Mouse (Mus musculus): ENCODE measurements around the gene Gpr84. TPM values are rescaled to one million over a fixed set of nuclear protein-coding genes. Genes with fewer than 3 reads are reported as not detected.

Gpr84 gene
- total RNA-seq, 2 experiments from 2014 or later: not detected

GRCm38 (mm10) chr15:103305792-103306645, 4.4 kb downstream of the Gpr84 start:
- DNase-seq: no peak

- peak; percentile 95 for DNase-seq
These were observed 5.2 kb downstream of the Gpr84 start for GRCm38 (mm10) chr15:103305070-103305678.

- peak; percentile 31 for DNase-seq
These were observed 5.8 kb downstream of the Gpr84 start for GRCm38 (mm10) chr15:103304616-103304969.

- peak; percentile 17 for DNase-seq
These were observed 6.3 kb downstream of the Gpr84 start for GRCm38 (mm10) chr15:103303916-103304615.

DNA sequence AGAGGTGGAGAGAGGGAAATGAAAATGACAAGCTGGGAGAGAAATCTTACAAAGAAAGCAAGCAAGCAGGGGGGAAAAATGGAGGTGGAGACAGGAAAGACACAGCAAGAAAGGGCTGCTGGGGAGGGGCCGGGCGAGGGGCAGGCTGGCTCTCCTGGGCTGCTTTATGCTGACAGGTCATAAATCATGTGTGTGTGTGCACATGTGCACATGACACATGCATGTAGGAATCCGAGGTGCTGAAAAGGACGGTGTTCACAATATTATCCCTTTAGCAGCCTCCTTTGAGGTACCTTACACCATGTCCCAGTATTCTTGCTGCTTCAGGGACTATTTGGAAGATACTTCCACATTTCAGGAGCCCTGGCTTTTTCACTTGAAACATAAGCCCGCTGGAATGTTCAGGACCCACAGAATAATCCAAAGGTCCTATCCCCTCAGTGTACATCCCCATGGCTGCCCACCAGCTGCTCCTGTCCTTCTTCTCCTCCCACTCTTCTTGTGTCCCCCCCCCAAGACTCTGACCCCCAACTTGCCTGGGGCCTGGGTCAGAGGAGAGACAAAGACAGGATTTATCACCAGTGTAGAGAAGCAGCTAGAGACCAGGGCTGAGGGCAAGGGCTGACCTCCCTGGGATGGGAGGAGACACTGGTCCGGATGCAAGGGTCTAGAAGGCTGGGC, 7.9 kb downstream of the Gpr84 start:
- no peak for DNase-seq

DNA sequence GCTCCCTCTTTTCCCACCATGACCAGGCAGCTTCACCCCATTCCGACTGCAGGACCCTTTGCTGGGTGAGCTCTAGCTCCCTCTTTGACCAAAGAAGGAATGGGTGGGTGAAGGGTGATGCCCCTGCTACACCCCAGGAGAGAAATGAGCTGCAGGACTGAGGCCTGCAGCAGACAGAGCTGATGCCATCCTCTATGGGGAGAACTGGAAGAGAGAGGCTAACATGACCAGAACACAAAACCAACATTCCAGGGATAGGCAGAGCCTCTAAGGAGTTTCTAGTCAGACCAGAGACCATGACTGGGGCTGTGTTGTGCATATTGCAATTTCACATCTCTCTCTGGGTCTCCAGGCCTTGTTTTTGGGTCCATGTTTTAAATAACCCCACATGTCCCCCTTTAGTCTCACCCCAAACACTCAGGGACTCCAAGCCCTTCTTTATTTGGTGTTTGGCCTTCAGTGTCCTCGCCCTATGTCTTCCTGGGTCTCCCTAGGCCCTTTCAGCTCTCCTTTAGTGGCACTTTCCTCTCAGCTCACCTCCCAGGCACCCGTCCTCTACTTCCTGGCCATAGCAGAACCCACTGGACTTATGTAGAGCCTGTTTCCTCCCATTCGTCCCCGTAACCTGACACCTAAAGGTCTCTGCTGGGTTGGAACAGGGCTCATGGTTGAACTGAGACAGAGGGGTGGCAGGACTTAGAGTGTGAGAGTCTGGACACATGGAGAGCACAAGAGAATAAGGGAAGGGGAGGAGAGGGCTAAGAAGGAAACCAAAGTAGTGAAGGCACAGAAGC, 8.7 kb downstream of the Gpr84 start:
- DNase-seq: no peak

DNA sequence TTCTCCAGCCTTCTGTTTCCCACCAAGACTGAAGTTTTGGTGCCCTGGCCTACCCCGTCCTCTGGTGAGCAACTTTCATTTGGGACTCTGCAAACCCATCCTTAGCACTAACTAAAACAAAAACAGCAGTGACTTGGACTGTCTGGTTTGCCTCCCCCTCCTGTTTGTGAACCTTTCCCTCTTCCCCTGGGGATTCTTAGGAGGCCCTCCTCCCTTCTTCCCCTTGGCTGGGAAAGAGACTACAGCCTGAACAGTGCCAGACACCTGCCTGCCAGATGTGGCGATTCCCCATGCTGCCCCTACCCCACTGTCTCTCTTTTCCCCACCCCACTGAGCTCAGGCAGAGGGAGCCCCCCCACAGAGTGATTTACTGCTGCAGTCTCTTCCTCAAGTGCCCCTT, 9.4 kb downstream of the Gpr84 start:
- no peak for DNase-seq

GRCm38 (mm10) chr15:103300560-103300959, 9.9 kb downstream of the Gpr84 start:
- no peak for DNase-seq

DNA sequence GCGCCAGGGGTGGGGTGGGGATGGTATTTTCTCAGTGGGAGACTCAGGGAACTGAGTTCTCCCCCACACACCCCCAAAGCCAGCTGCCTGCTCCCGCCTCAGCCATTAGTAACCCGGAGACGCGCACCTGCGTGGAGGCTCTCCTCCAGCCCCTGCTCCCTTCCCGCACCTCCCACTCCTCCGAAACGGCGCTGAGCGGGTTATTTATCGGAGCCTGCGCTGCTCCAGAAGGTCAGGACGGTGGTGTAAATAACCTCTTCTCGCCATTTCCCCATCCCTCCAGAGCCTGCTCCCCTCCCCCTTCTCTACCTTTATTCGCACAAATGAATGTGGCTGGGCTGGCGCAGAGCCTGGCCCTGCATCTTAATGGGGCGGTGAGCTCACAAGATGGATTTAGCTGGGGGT, 10.3 kb downstream of the Gpr84 start:
- peak; percentile 51 for DNase-seq

- DNase-seq: no peak
These were observed 10.8 kb downstream of the Gpr84 start for GRCm38 (mm10) chr15:103299644-103300043.

GRCm38 (mm10) chr15:103298861-103299616, 11.4 kb downstream of the Gpr84 start:
- DNase-seq: no peak

DNA sequence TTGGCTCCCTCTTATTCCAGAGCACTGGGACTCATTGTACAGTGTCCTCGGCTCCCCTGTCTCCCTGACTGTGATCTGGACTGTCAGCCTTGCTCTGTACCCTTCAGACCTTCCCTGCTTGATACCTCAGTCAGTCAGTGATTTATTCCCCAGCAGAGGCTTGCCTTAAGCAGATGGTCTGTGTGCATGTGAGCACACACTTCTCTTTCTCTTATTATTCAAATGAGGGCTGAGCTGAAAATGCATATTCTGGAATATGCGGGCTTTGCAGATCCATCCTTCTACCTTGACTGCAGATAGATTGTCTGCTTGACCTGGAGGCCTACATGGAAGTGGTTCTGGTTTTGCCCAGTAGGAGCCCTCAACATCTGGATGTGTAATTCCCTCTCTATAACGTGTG, 12.4 kb downstream of the Gpr84 start:
- DNase-seq: no peak

DNA sequence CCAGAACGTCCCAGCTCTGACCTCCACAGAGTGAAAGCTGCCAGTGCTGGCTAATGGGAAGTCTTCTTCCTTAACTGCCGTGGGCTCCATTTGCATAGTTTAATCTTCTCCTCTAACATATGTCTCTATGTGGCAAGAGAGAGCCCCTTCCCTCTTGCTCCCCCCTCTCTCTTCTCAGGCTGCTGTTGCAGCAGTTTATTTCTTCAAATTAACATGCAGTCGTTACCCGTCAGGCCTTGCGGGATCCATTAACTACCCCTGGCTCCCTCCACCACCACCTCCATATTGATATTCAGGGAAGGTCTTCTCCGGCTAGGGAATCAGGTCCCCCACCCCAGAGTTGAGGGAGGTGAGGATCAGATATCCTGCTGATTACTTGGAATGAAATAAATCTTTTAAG, 13.1 kb downstream of the Gpr84 start:
- no peak for DNase-seq

DNA sequence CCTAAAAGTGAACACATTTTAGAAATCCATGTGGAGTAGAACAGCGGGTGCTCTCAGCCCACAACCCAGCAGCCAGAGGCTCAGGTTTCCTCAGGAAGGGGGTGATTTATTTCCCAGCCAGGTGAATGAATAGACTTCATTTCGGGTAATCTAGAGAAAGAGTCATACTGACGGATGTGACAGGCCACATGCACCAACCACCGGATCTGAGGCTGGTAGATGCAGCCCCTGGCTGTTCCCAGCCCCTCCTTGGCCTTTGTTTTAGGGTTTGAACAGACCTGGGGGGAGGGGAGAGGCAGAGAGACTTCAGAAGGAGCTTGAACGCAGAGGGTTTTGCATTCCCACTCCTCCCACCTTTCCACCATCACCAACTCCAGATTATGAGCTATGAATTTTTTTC, 14.6 kb downstream of the Gpr84 start:
- DNase-seq: no peak

DNA sequence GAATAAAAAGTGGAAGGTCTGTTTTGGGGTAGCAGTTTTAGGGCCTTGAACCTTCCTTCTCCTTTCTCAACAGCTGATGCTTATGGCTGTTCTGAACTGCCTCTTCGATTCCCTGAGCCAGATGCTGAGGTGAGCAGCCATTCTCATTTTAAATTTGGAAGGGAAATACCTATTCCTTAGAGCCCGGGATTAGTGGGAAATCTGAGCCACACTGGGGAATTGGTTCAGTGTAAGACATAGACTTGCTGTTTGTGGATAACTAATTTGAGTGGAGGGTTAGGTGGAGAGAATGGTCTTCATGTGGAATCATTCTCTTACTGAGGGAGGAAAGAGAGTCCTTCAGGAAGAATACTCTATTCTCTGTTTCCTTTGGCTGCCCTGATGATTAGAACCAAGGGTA, 15.8 kb downstream of the Gpr84 start:
- DNase-seq: no peak

- no peak for DNase-seq
These were observed 17.0 kb downstream of the Gpr84 start for GRCm38 (mm10) chr15:103293375-103293774.

DNA sequence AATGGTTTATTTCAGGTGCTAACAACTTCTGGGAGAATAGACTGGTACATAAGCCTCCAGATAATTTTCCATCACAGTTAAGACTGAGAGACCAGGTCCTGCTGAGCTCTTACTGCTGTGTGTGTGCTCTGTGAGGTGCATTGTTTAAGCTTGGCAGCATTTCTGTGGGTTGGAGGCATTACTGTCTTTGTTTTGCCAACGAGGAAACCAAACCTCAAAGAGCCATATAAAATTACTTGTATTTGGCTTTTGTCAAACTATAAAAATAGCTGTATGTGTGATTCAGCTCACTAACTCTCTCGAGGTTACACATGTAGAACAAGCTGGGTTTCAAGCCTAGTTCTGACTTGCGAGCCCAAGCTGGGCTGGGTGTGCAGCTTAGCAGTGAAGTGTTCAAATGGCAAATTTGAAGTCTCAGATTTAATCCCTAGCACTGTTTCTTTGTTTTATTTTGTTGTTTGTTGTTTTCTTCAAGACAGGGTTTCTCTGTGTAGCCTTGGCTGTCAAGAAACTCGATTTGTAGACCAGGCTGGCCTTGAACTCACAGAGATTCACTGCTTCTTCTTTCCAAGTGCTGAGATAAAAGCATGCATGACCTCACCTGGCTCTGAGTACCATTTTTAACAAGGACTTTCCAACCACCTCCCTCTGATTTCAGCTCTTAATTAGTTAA, 17.6 kb downstream of the Gpr84 start:
- DNase-seq: no peak

DNA sequence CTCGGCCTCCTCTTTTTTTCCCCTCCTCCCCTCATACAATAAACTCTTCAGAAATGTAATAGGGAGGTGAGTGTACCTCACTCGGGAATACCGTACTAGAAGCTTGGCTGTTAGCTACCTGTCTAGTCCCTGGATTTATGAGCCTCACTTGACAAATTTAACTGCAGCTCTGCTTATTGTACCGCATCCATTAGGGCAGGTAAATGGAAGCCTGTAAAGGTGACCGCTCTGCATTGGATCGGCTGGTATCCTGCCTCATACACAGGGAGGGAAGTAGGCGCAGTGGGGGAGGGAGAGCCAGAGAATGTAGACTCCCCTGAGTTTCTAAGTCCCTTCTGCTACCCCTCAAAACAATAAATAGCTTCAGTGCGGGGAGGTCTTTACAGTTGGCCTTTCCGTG, 19.6 kb downstream of the Gpr84 start:
- no peak for DNase-seq

DNA sequence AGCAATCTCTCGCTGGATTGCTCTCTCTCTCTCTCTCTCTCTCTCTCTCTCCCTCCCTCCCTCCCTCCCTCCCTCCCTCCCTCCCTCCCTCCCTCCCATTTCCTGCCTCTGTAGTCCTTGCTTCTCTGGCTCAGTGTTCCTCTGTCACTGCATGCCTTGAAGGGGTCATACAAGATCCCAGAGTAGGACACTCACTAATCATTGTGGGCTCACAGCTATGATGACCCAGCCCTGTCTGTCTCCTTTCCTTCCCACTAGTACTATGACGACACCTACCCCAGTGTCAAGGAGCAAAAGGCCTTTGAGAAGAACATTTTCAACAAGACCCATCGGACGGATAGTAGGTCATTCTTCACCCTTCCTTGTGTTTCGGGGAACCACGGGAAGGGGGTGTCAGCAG, 20.0 kb downstream of the Gpr84 start:
- no peak for DNase-seq

DNA sequence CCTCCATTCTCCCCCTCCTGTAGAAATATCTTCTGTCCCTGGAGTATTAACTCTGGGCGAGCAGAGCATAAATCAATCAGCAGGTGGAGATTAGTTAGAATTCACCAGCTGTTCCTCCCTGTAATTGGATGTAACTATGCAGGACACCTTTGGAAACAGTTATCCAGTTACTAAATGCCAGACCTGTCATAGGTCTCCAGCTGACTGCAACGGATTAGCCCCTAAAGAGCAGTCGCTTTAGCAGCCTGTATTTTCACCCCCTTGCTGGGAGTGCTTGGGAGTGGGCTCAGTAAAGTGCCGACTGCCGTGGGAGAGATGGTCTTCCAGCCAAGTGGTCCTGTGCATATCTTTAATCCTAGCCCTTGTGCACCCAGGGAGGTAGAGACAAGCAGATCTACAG, 20.8 kb downstream of the Gpr84 start:
- DNase-seq: no peak

All from heart, postnatal 4 days (tissue).